Mouse (Mus musculus): Measurements from ENCODE around the gene Ptprm. TPM values are rescaled to one million over a fixed set of nuclear protein-coding genes. Genes with fewer than 3 reads are reported as not detected.
A peak's percentile ranks its signal among the peaks of the same experiment; 100 is the strongest.

Ptprm gene
- polyA plus RNA-seq, 1 experiment from 2014 or later: 19.9 TPM

- H3K4me3 ChIP-seq (ENCODE audit: low read length): no peak overlapping the region
- WGBS: 71% methylated on average over 5 of the region's 5 CpGs
These were observed 377.8 kb downstream of the Ptprm start for GRCm38 (mm10) chr17:66976490-66976889.

DNA sequence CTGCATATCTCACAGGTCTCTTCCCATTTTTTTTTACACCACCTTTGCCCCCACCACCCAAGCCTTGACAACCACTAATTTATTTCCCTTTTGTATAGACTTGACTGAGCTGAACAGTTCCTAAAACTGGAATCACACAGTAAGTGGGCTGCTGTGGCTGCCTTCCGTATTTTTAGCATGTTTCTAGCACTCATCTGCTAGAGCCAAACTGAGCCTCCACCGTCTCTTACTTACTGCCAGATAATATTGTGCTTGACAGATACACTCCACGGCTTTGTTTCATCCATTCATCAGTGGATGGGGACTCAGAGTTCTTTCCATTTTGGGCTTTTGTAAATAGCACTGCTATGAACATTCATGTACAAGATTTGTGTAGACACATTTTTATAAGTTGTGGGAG is 381.3 kb downstream of the Ptprm start:
- Histone ChIP-seq H3K36me3 (ENCODE audit: control insufficient read depth, insufficient read depth, low read length) (no peaks in the 10 kb centered on the region), H3K9ac (ENCODE audit: low read depth, low read length) (no peak overlapping the region), H3K4me2 (ENCODE audit: low read length) (no peak overlapping the region), H3K27ac (ENCODE audit: low read depth, low read length) (no peak overlapping the region), H3K4me3 (ENCODE audit: low read length) (no peak overlapping the region), H3K27me3 (replicated peaks; ENCODE audit: control insufficient read depth, insufficient read depth, low read length) (no peaks in the 10 kb centered on the region), H3K9me3 (ENCODE audit: control insufficient read depth, low read length) (no peaks in the 10 kb centered on the region), H3K4me1 (ENCODE audit: control insufficient read depth, insufficient read depth, low read depth, low read length) (no peaks in the 10 kb centered on the region)
- ATAC-seq: no peak
- WGBS: 81% methylated on average over 3 of the region's 3 CpGs

More at GRCm38 (mm10) chr17:66976490-66976889, 377.8 kb downstream of the Ptprm start:
- no peak overlapping the region for H3K27ac ChIP-seq (ENCODE audit: low read depth, low read length)
- no peaks in the 10 kb centered on the region for H3K9me3 ChIP-seq (ENCODE audit: control insufficient read depth, low read length)
- no peaks in the 10 kb centered on the region for H3K36me3 ChIP-seq (ENCODE audit: control insufficient read depth, insufficient read depth, low read length)
- H3K27me3 ChIP-seq (replicated peaks; ENCODE audit: control insufficient read depth, insufficient read depth, low read length): no peaks in the 10 kb centered on the region
- H3K4me1 ChIP-seq (ENCODE audit: control insufficient read depth, insufficient read depth, low read depth, low read length): no peaks in the 10 kb centered on the region
- H3K4me2 ChIP-seq (ENCODE audit: low read length): no peak overlapping the region
- no peak for ATAC-seq
- H3K9ac ChIP-seq (ENCODE audit: low read depth, low read length): no peak overlapping the region

DNA sequence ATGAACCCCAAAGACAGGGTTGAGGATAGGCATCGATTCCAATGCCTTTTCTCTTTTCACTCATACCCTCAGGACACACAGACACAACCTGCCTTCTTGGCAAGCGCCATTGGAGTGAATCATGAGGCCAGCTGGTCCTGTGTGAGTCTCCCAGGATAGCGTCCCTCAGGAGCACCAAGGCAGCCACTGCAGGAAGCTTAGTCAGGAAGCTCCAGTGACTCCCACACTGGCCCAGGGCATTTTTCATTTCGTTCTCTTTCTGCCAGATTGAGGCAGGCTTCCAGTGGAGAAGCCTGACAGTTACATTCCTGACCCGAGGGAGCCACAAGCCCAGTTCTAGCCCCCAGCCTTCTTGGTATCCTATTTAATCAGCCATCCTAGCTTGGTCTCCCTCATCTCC is 393.3 kb downstream of the Ptprm start:
- no peak overlapping the region for H3K27ac ChIP-seq (ENCODE audit: low read depth, low read length)
- no peak overlapping the region for H3K4me3 ChIP-seq (ENCODE audit: low read length)
- 0 out of 2 replicates have a peak, but pooled peaks have one; percentile 30 for ATAC-seq
- no peaks in the 10 kb centered on the region for H3K36me3 ChIP-seq (ENCODE audit: control insufficient read depth, insufficient read depth, low read length)
- no peaks in the 10 kb centered on the region for H3K9me3 ChIP-seq (ENCODE audit: control insufficient read depth, low read length)
- H3K9ac ChIP-seq (ENCODE audit: low read depth, low read length): no peak overlapping the region
- no peak overlapping the region for H3K4me2 ChIP-seq (ENCODE audit: low read length)
- H3K27me3 ChIP-seq (replicated peaks; ENCODE audit: control insufficient read depth, insufficient read depth, low read length): no peaks in the 10 kb centered on the region
- no peaks in the 10 kb centered on the region for H3K4me1 ChIP-seq (ENCODE audit: control insufficient read depth, insufficient read depth, low read depth, low read length)
- 54% methylated on average over 5 of the region's 5 CpGs for WGBS

- Histone ChIP-seq H3K4me3 (ENCODE audit: low read length) (no peak overlapping the region), H3K9ac (ENCODE audit: low read depth, low read length) (no peak overlapping the region), H3K4me2 (ENCODE audit: low read length) (no peak overlapping the region), H3K9me3 (ENCODE audit: control insufficient read depth, low read length) (no peaks in the 10 kb centered on the region), H3K27ac (ENCODE audit: low read depth, low read length) (no peak overlapping the region), H3K4me1 (ENCODE audit: control insufficient read depth, insufficient read depth, low read depth, low read length) (no peaks in the 10 kb centered on the region), H3K36me3 (ENCODE audit: control insufficient read depth, insufficient read depth, low read length) (no peaks in the 10 kb centered on the region), H3K27me3 (replicated peaks; ENCODE audit: control insufficient read depth, insufficient read depth, low read length) (no peaks in the 10 kb centered on the region)
- WGBS: 77% methylated on average over 6 of the region's 6 CpGs
- ATAC-seq: no peak
These were observed 393.7 kb downstream of the Ptprm start for GRCm38 (mm10) chr17:66960557-66960956.

DNA sequence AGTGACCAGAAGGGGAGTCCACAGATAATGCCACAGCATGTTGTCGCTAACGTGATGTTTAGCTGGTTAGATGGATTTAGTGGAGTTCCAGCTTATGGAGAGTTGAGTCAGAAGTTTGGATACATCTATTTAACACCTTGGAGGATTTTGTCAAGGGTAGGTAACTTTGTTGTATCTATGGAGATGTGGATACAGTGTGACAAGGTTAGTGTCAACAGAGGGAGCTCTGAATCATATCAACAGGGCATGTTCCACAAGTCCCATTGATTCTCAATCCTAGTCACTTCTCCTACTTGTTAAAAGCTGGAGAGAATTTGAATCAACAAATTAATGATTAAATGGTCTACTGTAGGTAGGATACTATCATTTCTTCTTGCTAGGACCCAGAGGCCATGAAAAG is 394.4 kb downstream of the Ptprm start:
- WGBS: 96% methylated on average over 2 of the region's 2 CpGs
- H3K4me2 ChIP-seq (ENCODE audit: low read length): no peak overlapping the region
- H3K27me3 ChIP-seq (replicated peaks; ENCODE audit: control insufficient read depth, insufficient read depth, low read length): no peaks in the 10 kb centered on the region

GRCm38 (mm10) chr17:66958766-66959165 is 395.5 kb downstream of the Ptprm start:
- WGBS: 74% methylated on average over 2 of the region's 2 CpGs
- Histone ChIP-seq H3K4me1 (ENCODE audit: control insufficient read depth, insufficient read depth, low read depth, low read length) (no peaks in the 10 kb centered on the region), H3K27me3 (replicated peaks; ENCODE audit: control insufficient read depth, insufficient read depth, low read length) (no peaks in the 10 kb centered on the region), H3K9me3 (ENCODE audit: control insufficient read depth, low read length) (no peaks in the 10 kb centered on the region), H3K4me2 (ENCODE audit: low read length) (no peak overlapping the region), H3K36me3 (ENCODE audit: control insufficient read depth, insufficient read depth, low read length) (no peaks in the 10 kb centered on the region), H3K27ac (ENCODE audit: low read depth, low read length) (no peak overlapping the region), H3K4me3 (ENCODE audit: low read length) (no peak overlapping the region), H3K9ac (ENCODE audit: low read depth, low read length) (no peak overlapping the region)
- ATAC-seq: no peak

More for the DNA sequence above, 394.4 kb downstream of the Ptprm start:
- Histone ChIP-seq H3K4me3 (ENCODE audit: low read length) (no peak overlapping the region), H3K36me3 (ENCODE audit: control insufficient read depth, insufficient read depth, low read length) (no peaks in the 10 kb centered on the region), H3K9ac (ENCODE audit: low read depth, low read length) (no peak overlapping the region), H3K4me1 (ENCODE audit: control insufficient read depth, insufficient read depth, low read depth, low read length) (no peaks in the 10 kb centered on the region), H3K9me3 (ENCODE audit: control insufficient read depth, low read length) (no peaks in the 10 kb centered on the region), H3K27ac (ENCODE audit: low read depth, low read length) (no peak overlapping the region)
- ATAC-seq: no peak

DNA sequence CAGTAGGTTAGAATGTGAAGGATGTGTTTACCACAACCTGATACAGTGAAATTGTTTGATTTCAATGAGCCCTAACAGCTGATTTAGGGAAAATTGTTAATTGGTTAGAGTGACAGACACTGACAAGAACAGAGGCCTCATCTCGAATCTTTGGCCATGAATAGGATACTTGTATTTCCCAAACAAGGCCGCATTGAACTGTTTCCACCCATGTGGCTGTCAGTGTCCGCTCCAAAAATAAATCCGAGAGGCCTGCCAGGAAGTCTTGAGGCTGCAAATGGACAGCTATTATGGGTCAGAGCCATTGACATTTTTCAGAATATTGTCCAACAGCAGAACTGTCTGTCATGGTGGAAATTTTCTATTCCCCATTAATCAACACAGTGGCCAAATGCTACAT is 409.8 kb downstream of the Ptprm start:
- H3K4me2 ChIP-seq (ENCODE audit: low read length): no peak overlapping the region
- H3K4me1 ChIP-seq (ENCODE audit: control insufficient read depth, insufficient read depth, low read depth, low read length): no peaks in the 10 kb centered on the region
- no peak for ATAC-seq
- no peaks in the 10 kb centered on the region for H3K9me3 ChIP-seq (ENCODE audit: control insufficient read depth, low read length)
- no peak overlapping the region for H3K4me3 ChIP-seq (ENCODE audit: low read length)
- H3K9ac ChIP-seq (ENCODE audit: low read depth, low read length): no peak overlapping the region
- H3K27me3 ChIP-seq (replicated peaks; ENCODE audit: control insufficient read depth, insufficient read depth, low read length): no peaks in the 10 kb centered on the region
- WGBS: 69% methylated on average over 4 of the region's 4 CpGs
- H3K27ac ChIP-seq (ENCODE audit: low read depth, low read length): no peak overlapping the region
- H3K36me3 ChIP-seq (ENCODE audit: control insufficient read depth, insufficient read depth, low read length): no peaks in the 10 kb centered on the region

DNA sequence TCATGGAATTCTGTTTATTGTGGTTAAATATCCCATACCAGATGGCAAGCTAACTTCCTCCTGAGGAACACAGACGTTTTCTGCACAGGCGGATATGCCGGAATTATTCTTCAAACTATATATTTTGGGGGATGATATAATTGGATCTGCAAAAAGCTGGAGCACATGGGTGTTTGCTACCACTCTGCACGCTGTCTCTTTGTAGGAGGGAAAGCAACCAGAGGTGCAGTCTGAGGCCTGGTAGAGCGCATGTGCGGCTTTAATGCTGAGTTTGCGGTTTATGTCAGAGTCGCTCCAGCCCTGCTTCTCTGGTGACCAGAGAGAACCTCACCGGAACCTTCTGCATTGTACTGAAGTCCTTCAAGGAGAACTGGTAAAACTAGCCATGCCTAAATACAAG is 410.7 kb downstream of the Ptprm start:
- WGBS: 87% methylated on average over 9 of the region's 9 CpGs
- Histone ChIP-seq H3K4me3 (ENCODE audit: low read length) (no peak overlapping the region), H3K27me3 (replicated peaks; ENCODE audit: control insufficient read depth, insufficient read depth, low read length) (no peaks in the 10 kb centered on the region), H3K36me3 (ENCODE audit: control insufficient read depth, insufficient read depth, low read length) (no peaks in the 10 kb centered on the region), H3K9ac (ENCODE audit: low read depth, low read length) (no peak overlapping the region), H3K4me2 (ENCODE audit: low read length) (no peak overlapping the region), H3K9me3 (ENCODE audit: control insufficient read depth, low read length) (no peaks in the 10 kb centered on the region), H3K4me1 (ENCODE audit: control insufficient read depth, insufficient read depth, low read depth, low read length) (no peaks in the 10 kb centered on the region), H3K27ac (ENCODE audit: low read depth, low read length) (no peak overlapping the region)
- ATAC-seq: no peak

- no peak overlapping the region for H3K4me3 ChIP-seq (ENCODE audit: low read length)
- H3K4me2 ChIP-seq (ENCODE audit: low read length): no peak overlapping the region
- WGBS: 87% methylated on average over 5 of the region's 5 CpGs
- no peaks in the 10 kb centered on the region for H3K36me3 ChIP-seq (ENCODE audit: control insufficient read depth, insufficient read depth, low read length)
- no peak overlapping the region for H3K9ac ChIP-seq (ENCODE audit: low read depth, low read length)
- H3K27me3 ChIP-seq (replicated peaks; ENCODE audit: control insufficient read depth, insufficient read depth, low read length): no peaks in the 10 kb centered on the region
- H3K27ac ChIP-seq (ENCODE audit: low read depth, low read length): no peak overlapping the region
- no peak for ATAC-seq
- H3K4me1 ChIP-seq (ENCODE audit: control insufficient read depth, insufficient read depth, low read depth, low read length): no peaks in the 10 kb centered on the region
- H3K9me3 ChIP-seq (ENCODE audit: control insufficient read depth, low read length): 0 out of 2 replicates have a peak, but pooled peaks cover 2% of the 10 kb centered on the region
These were observed 428.6 kb downstream of the Ptprm start for GRCm38 (mm10) chr17:66925611-66926010.

GRCm38 (mm10) chr17:66914696-66915095 is 439.6 kb downstream of the Ptprm start:
- Histone ChIP-seq H3K27ac (ENCODE audit: low read depth, low read length) (no peak overlapping the region), H3K9me3 (ENCODE audit: control insufficient read depth, low read length) (no peaks in the 10 kb centered on the region), H3K4me2 (ENCODE audit: low read length) (no peak overlapping the region), H3K4me3 (ENCODE audit: low read length) (no peak overlapping the region), H3K4me1 (ENCODE audit: control insufficient read depth, insufficient read depth, low read depth, low read length) (no peaks in the 10 kb centered on the region), H3K9ac (ENCODE audit: low read depth, low read length) (no peak overlapping the region), H3K36me3 (ENCODE audit: control insufficient read depth, insufficient read depth, low read length) (no peaks in the 10 kb centered on the region), H3K27me3 (replicated peaks; ENCODE audit: control insufficient read depth, insufficient read depth, low read length) (no peaks in the 10 kb centered on the region)
- no peak for ATAC-seq
- 41% methylated on average over 6 of the region's 6 CpGs for WGBS

Measured in hindbrain, embryonic 16.5 days (tissue).